Mouse (Mus musculus) v-Abl transformed pro-B cells (cell line): ENCODE data around the gene Trpv6.

ENCODE experiments used
- in situ Hi-C, 2 experiments: fragments of 400-800 bp; cut with MboI; formaldehyde crosslinking; loops; one replicate each; pipeline ENCODE4 v1.15.1; 2025; ENCODE audit not compliant: unreplicated experiment in 2 of 2

The Trpv6 gene

DNA sequence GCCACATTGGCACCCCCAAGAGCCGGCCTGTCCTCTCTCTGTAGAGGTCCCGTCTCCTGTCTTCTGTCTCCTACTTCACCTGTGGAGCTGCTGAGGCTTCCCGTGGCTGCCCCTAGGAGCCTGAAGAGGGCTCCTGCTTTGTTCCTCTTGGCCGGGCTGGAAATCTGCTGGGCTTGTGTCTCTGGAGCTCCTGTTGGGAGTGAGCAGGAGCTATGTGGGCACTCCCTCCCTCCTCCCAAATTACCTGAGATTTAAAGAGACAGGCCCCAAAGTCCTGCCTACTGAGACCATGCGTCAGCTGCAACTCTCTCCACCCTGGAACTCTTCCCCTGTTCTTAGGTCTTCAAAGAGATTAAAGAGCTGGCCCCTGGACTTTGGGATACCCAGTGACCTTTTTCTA, at the start of gene Trpv6:
Trpv6 (minus strand) TSS at position 228 of the 400 bp plus-strand sequence.
- in situ Hi-C loops: no loop called here

DNA sequence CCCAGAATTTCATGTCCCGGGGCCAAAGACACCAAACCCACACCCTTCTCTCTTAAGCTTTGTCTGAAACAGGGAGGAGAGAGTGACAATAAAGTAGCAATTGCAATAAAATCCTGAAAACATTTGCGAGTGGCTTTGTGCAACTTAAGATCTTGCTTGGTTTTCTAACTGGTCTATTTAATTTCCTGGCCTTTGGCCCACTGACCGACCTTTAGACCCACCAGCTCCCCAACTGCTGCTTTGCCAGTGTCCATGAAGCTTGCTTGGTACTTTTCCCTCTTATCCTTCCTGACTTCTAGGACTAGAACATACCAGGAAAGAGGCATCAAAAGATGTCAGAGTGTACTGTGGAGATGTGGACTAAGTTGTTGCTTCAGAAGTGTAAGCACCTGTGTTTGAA, 49.4 kb upstream of the Trpv6 start:
- in situ Hi-C loops: no loop called here

DNA sequence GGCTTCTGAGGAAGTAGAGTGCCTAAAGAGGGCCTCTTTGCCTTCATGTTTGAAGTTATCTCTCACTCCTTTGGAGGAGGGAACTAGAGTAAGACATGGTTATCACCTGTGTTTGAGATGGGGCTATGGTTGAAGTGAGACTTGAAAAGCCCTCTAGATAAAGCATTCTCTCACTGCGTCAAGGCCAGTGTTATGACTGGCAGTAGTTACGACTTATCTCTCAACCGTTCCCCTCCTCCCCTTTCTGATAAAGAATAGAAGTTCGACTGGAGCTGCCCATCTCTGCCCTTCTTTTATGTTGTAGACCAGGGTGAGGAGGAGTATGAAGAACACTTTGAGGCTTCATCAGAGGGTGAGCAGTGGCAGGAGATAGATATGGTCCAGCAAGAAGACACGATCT, 48.7 kb upstream of the Trpv6 start:
- in situ Hi-C loops: no loop called here

DNA sequence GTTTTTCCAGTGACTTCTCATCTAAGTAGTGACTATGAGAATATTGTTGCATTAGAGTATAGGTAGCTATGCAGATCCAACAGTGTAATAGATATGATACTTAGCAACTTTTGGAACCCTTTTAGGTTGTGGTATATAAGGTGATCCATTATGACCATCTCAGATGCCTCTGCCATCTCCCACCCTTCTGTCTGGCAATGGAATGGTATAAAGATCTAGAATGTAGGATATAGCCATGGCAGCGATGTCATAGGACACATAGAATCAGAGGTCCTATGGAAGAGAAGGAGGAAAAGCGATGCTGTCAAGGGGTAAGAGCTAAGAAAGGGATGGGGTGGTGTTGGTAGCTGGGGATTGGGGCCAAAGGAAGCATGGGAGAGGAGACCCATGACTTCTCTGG, 47.9 kb upstream of the Trpv6 start, which contains the start of gene Llcfc1:
Llcfc1 (plus strand) TSS at position 301 of the 400 bp plus-strand sequence.
- in situ Hi-C loops: no loop called here

DNA sequence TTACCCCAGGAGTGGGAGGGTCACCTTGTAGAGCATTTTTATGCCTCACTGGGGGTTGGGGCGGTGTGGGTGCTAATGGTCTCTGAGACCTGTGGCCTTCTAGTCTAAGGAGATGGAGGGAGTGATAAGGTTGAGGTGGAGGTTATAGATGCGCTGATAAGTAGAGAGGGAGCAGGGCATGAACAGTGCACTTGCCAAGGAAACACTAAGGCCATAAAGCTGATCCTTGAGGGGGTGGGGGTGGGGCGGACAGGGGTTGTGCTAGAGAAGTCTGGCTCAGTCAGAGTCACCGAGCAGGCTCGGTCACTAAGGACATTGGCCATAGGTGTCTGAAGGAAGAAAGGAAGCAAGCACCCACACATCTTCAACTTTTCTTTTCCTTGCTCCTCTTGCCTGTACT, 45.5 kb upstream of the Trpv6 start:
- in situ Hi-C loops: no loop called here

DNA sequence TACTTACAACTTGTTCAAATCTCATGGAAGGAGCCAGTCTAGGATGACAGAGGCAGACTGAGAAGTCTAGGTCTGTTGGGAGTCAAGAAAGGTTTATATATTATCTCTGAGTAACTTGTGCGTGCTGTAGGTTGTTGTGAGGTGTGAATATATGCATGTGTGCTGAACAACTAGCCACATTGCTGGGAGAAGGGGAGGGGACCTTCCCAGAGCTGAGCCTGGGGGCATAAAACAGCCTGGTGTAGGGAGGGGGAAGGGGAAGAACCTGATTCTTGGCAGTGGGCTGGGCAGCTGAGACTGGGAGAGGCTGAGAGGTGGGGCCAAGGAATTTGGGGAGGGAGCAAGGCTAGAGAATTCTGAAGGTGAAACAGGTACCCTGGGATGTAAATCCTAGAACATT, 44.5 kb upstream of the Trpv6 start, which contains the start of gene Trpv5:
Trpv5 (minus strand) TSS at position 101 of the 400 bp plus-strand sequence.
- in situ Hi-C loops: no loop called here

DNA sequence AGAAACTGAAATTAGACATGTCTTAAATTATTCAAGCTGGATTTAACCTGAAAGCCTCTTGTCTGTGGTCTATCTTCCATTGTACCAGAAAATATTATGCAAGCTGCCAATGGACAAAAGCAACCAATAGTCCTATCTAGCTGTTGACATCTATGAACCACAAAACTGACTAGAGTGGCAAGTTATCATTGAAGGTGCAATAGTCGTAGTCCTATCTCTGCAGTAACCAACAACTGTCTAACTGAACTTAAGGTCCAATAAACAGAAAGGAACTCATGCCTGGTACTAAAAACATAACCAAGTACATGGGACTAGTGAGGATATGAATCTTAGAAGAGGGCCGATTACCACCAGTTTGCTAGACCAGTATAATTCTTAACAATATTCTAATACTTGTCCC, 40.3 kb upstream of the Trpv6 start:
- in situ Hi-C loops: no loop called here

DNA sequence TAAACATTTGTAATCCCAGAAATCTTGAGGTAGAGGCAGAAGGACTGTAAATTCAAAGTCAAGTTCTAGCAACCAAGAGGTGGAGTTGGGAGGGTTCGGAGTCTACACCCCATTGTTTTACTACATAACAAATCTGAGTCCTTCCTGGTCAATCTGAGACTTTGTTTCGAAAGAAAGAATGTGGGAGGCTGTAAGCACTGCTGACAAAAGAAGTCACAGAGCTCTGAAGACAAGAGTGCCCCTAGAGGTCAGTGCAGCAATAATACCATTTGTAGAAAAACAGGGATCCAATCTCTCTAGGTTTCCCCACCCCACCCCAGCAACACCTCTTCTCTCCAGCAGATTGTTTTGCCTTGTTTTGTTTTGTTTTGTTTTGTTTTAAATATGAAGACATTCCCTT, 26.1 kb upstream of the Trpv6 start:
- in situ Hi-C loops: no loop called here

DNA sequence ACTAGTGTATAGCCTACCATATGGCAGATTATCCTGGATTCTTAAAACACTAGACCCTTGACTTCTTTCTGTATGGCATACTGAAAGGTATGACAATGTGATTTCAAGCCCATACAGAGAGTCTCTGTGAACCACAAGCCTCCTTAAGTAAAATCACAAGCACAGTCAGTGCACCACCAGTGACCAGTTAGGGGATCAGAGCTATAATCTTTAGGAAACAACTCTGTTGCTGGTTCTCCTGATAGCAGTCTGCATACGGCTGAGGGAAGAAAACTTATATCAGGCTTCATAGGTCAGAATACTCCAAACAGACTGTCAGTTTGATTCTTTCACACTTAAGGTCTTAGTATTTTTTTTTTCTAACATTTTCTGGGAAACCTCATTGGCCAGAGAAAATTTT, 22.3 kb upstream of the Trpv6 start:
- in situ Hi-C loops: no loop called here

DNA sequence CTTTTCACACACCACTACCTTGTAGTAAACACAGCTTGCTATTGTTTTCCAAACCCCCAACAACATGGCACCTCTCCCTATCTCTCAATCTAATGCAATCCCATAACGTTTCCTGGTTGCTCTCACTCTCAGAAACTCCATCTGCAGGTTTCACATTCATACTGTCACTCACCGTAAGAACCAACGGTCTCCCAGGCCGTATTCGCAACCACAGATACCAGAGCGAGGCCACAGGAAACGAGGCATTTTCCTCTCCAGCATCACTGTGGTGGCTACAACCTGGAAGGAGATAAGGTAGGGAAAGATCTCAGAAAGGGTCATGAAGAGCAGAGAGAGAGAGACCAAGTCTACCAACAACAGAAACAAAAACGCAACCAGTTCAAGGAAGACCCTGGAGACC, 18.4 kb upstream of the Trpv6 start:
- in situ Hi-C loops: no loop called here

DNA sequence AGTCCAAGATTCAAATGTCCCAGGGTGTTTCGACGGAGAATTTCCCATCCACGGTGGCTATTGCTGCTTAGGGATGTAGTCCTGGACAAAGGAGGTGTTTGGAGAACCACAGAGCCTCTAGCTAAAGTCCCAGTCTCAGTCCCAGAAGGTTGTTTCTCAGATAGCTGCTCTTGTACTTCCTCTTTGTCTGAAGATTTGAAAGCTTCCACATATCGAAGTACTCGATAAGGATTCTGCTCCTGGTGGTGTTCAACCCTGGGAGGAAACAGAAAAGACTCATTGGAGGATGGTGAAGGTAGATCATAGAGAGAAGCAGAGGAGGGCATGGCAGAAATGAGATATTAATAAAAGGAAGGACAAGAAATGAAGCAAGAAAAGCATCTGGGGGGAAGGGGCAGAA, 17.0 kb upstream of the Trpv6 start:
- in situ Hi-C loops: no loop called here

DNA sequence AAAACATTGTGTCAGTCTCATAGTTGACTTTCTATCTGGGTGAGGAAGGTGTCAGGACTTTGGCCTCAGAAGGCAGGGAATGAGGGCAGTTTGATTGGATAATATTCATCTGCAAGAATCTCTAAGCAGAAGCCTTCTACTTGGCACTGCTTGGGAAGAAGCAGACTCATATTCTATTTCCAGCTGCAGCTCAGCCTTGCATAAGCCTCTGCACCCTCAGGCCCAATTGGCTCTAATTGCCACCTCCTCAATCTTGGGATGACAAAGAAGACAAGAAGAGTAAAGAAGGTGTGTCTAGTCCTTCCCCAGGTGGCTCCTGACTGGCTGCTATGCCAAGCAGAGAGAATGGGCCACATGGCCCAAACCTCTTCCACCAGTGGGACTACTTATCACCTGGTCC, 10.5 kb upstream of the Trpv6 start:
- in situ Hi-C loops: no loop called here

DNA sequence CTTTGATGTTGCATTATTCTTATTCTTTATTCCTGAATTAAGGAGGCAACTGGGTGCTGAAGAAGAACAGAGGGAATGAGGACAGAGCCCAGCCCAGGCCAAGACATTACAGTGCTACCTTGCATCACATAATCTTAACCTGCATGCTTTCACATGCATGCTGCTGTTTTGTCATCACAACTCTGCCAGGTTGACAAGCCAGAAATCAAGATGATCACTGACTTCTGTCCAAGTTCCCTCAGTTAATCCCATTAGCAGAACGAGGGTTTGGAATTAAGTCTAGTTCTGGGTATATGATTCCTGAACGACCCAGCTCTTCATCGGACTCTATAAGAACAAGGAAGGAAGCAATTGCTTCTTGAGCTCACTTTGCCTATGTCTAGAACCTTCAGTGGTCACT, 10.0 kb upstream of the Trpv6 start:
- in situ Hi-C loops: no loop called here

DNA sequence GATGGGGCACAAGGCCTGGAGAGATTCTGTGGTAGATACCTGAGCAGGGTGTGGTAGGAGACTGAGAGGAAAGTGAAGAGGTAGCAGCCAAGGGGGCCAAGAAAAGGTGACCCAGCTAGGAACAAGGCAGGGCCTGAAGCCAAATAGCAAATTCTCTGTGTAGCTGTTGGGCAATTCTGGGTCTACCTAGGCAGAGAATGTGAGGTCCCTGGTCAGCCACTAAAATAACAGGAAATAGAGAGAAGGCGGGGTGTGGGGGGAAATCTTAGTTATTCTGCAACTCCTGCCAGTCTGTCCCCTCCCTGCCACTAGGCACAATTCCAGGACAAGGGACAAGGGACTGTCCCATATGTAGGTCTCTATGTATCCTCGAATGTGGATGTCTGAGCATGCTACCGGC, 7.0 kb upstream of the Trpv6 start:
- in situ Hi-C loops: no loop called here

DNA sequence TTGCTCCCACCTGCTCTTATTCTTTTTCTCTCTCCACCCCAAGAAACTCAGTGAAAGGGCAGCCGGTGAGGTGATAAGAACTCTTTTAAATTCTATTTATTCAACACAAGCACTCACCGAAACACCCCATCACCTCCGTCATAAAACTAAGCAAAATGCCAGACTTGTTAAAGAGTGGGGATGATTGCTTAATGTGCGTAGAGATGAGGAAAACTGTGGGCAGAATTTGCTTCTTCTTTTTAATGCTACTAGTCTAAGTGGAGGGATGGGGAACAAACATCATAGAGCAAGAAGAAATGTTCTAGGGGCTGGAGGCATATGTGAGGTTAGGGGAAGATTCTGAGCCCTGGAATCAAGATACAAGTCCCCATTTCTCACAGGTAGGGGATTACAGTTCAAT, 6.6 kb upstream of the Trpv6 start:
- in situ Hi-C loops: no loop called here

DNA sequence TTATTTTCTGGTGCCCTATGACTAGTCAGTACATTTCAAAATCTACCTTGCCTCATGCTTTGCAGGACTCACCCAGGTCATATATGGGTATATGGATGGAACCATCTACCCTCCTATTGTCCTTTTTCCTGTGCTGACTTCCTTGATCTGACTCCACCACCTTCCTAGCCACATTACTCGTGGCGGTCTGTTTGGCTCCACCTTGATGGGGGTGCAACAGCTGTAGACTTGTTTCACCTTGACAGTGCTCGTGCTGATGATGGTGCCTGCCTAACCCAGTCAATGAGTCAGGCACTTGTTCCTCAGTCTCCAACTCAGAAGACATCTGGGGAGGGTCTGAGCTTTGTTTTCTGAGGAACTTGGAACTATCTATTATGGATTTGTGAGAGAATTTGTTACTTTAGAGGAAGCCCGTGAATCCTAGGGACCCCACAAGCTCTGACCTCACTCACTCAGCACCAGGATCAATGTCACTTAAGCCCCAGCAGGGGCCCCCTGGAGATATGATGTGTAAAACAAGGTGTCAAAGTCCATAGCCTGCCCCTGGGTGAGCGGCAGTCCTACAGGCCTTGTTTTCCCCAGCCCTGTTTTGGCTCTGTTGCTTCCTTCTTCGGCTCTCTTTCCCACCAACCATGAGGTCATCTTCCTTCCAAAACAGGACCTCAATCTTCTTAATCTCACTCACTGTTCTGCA, 5.1 kb upstream of the Trpv6 start:
- in situ Hi-C loops: no loop called here

DNA sequence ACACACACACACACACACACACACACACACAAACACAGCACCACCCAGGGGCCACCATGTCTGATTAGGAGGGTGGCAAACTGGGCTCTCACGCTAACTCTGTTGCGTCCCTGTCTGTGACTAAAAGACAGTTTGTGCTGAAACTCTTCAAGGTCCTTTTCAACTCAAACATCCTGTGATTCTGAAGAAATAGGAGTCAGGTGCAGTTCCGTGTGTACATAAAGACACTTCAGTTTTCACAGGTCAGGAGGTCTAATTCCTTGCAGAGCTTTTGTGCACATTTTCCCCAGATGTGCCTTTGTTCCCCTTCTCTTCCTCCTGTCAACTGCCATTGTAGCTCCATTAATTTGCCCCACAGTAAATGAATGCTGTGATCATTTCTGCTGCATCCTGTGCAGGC, 4.2 kb upstream of the Trpv6 start:
- in situ Hi-C loops: no loop called here

DNA sequence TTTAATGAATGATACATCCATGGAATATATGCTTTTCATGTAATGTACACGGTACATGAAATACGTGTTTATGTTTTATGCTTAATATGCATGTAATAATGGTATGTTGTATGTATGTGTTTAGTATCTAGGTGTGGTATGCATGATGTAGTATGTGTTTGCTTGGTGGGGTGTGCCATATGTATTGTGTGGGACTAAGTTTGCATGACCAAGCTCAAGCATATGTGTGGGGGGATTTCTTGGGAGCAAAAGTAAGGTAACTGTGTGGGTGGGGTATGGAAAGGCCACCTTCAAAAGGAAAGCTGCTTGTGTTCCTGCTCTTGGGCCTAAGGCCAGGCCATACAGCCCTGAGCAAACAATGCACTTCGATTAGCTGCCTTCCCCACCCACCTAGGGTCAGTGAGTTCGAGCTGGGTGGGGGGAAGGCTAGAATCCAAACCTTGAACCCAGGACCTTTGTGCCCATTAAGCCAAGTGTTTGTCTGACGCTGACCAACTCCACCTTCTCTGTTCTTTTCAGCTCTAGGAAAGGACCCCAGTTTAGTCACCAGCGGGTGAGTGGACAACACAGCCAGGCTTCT, 1.8 kb upstream of the Trpv6 start:
- in situ Hi-C loops: no loop called here

DNA sequence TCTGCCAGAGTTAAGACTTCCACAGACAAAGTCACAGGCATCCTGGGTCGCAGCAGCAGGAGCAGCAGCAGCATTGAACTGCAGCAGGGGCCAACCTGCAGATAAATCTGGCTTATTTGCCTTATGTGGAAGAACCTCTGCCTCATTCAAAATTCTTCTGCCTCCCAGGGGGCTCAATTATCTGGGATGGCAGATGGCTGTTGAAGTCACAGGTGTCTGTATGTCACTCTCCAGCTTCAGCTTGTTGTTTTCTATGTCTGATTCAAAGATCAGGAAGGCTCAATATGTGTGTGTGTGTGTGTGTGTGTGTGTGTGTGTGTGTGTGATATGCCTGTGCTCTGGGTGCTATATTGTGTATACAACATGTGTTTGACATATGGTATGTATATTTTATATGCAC, 1.2 kb upstream of the Trpv6 start:
- in situ Hi-C loops: no loop called here

DNA sequence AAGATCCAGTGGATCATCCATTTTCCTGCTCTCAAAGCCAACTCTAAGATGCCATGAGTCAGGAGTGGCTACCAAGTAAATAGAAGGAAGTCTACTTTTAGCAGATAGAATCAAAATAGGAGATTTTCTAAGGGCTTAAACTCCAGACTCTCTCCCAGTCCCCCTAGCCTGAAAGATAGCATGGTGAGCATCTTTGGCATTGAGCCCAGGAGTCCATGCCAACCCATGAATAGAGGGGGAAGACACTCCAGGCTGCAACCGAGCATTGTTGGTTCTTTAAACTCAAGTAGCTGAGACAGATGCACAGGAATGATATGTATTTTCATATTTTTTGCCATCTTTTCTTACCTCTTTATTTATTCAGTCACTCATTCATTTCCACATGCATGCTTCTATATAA, 994 bp downstream of the Trpv6 start:
- in situ Hi-C loops: no loop called here

DNA sequence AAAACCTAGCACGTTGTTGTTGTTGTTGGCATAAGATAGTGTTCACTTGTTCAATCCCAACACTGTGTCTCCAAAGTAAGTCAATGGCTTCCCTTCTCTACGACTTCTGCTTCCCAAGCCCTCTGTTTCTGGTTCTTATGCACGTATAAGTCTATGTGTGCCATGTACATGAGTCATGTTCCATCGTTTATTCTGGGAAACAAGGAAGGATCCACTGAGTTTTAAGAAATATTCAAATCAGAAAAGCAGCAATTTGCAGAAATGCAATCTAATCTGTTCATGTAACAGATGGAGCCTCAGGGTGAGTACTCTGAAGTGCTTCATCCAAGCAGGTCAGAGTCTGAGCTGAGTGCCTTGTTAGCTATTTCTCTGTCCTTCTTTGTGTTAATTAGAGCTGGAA, 4.7 kb downstream of the Trpv6 start:
- in situ Hi-C loops: no loop called here

DNA sequence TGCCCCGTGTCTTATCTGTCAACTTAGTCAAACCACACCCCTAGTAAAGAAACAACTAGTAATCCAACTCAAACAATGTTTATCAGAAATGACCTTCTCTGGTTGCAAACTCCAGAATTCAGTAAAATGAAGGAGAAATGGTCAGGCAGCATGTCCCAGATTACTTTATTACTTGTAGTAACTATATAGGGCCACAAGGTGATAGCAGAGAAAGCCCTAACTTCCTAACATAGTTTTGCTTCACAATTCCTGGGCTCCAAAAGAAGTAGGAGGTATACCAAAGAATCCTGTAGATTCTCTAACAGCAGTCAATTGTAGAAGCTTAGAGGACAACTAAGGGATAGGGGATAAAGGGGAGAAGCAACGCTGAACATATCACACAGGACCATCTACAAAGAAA, 5.4 kb downstream of the Trpv6 start:
- in situ Hi-C loops: no loop called here

DNA sequence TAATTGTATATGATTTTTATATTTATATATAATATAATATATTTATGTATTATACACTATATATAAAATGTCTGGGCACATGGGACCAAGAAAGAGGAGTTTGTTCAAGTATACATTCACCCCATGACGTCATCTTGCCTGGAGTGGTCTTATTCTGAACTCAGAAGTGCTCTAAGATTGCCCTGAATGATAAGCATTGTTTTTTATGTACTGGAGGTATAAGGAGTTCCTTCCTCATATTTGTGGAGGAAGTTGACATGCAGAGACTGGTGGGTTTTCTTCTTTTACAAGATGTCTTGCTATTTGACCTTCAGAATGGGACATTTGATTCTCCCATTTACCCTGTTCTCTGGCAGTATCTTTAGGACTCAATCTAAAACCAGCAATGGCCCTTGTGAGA, 8.0 kb downstream of the Trpv6 start:
- in situ Hi-C loops: no loop called here
